Mouse (Mus musculus) layer of hippocampus, postnatal 10 days (tissue): ENCODE measurements around the gene Fam213a. TPM values are rescaled to one million over a fixed set of nuclear protein-coding genes. Genes with fewer than 3 reads are reported as not detected.
A peak's percentile ranks its signal among the peaks of the same experiment; 100 is the strongest.
"Not testable (repeated sequence)": the region's sequence is repeated elsewhere in the genome, so short reads cannot be mapped to it uniquely, and the experiment has no call there.

Experiments
- DNase-seq, 2 experiments: peaks; one replicate each; pipeline ENCODE4 v3.0.0; 2021; ENCODE audit warnings: low spot score in 2 of 2
- long read RNA-seq: library from polyadenylated mRNA; stranded (forward); transcript quantifications from one replicate; pipeline ENCODE4 v2.0.0, GENCODE M21; 2023
- total RNA-seq, 2 experiments: library from RNA; stranded (reverse); gene quantifications; 2 replicates each; pipeline ENCODE4 v1.2.3; 2021

The Fam213a gene
- total RNA-seq: 100 to 1,000 TPM; 132 to 150 TPM
- long read RNA-seq, transcript Fam213a-210 (5 exons, 1,003 nt): minor isoform, 8 of 179 reads
- long read RNA-seq, transcript Fam213a-201 (6 exons, 1,537 nt): major isoform, 91 of 179 reads
- long read RNA-seq, transcript Fam213a-202 (6 exons, 1,567 nt): minor isoform, 52 of 179 reads
- long read RNA-seq, partial matches to known transcripts: 4 of 179 reads
- long read RNA-seq, other reads (novel, unspliced or antisense): 20 of 179 reads

- DNase-seq: peak; percentile 91 to 94
Measured at GRCm38 (mm10) chr14:41013630-41014613, at the start of gene Fam213a. Fam213a (minus strand) TSS chr14:41013788.

- not testable (repeated sequence) for DNase-seq
Measured at GRCm38 (mm10) chr14:41053190-41053589, 39.6 kb upstream of the Fam213a start.

- DNase-seq: no peak
Measured at GRCm38 (mm10) chr14:41052481-41052880, 38.9 kb upstream of the Fam213a start.

GRCm38 (mm10) chr14:41050471-41050870 is 36.9 kb upstream of the Fam213a start:
- no peak for DNase-seq

GRCm38 (mm10) chr14:41047402-41047801 is 33.8 kb upstream of the Fam213a start:
- DNase-seq: no peak

- DNase-seq: peak; percentile 63 to 68
Measured at GRCm38 (mm10) chr14:41035146-41035798, 21.7 kb upstream of the Fam213a start.

- peak; percentile 85 to 89 for DNase-seq
Measured at GRCm38 (mm10) chr14:41033135-41034110, 19.8 kb upstream of the Fam213a start.

GRCm38 (mm10) chr14:41030989-41031513 is 17.5 kb upstream of the Fam213a start:
- DNase-seq: no peak

- no peak for DNase-seq
Measured at GRCm38 (mm10) chr14:41029303-41029702, 15.7 kb upstream of the Fam213a start.

GRCm38 (mm10) chr14:41025594-41026284 is 12.2 kb upstream of the Fam213a start:
- no peak for DNase-seq

GRCm38 (mm10) chr14:41025087-41025486 is 11.5 kb upstream of the Fam213a start:
- no peak for DNase-seq

- no peak for DNase-seq
Measured at GRCm38 (mm10) chr14:41021246-41021645, 7.7 kb upstream of the Fam213a start.

- DNase-seq: no peak
Measured at GRCm38 (mm10) chr14:41017460-41017859, 3.9 kb upstream of the Fam213a start.

- no peak for DNase-seq
Measured at GRCm38 (mm10) chr14:41014701-41015240, 1.2 kb upstream of the Fam213a start.

GRCm38 (mm10) chr14:41013143-41013542 is 445 bp downstream of the Fam213a start:
- no peak for DNase-seq

GRCm38 (mm10) chr14:41011916-41012315 is 1.7 kb downstream of the Fam213a start:
- no peak for DNase-seq

- DNase-seq: no peak
Measured at GRCm38 (mm10) chr14:41008138-41008537, 5.5 kb downstream of the Fam213a start.

- no peak for DNase-seq
Measured at GRCm38 (mm10) chr14:41007641-41008040, 5.9 kb downstream of the Fam213a start.

- DNase-seq: peak in 1 of 2 experiments; percentile 33
Measured at GRCm38 (mm10) chr14:41006899-41007298, 6.7 kb downstream of the Fam213a start.
